Mouse (Mus musculus) brown adipose tissue, adult 24 weeks (tissue): Measurements from ENCODE around the gene Olfr172. TPM values are rescaled to one million over a fixed set of nuclear protein-coding genes. Genes with fewer than 3 reads are reported as not detected.

ENCODE experiments used
- H3K27ac ChIP-seq: fragments of 200-500 bp; replicated peaks from 2 replicates; pipeline ENCODE4 v1.5.1; 2012; ENCODE audit warnings: low read depth, mild to moderate bottlenecking, low read length
- H3K4me1 ChIP-seq: fragments of 200-500 bp; 2 replicates; pipeline ENCODE4 v1.6.1; 2012; ENCODE audit warnings: low read length, mixed read lengths; ENCODE audit not compliant: control insufficient read depth, insufficient read depth, insufficient read length
- H3K4me3 ChIP-seq: fragments of 200-500 bp; 2 replicates; pipeline ENCODE4 v1.5.1; 2012; ENCODE audit warnings: low read depth, mild to moderate bottlenecking, low read length, moderate library complexity; ENCODE audit not compliant: insufficient read depth
- polyA plus RNA-seq: library from polyadenylated mRNA; stranded (reverse); fragments of >200 nt; gene quantifications from 2 replicates; pipeline ENCODE4 v1.2.4, GENCODE M21; 2012; ENCODE audit not compliant: missing spikeins, insufficient read depth, insufficient read length

The Olfr172 gene
- polyA plus RNA-seq, result not detected in 2 replicates

- Histone ChIP-seq H3K4me1 (no peaks in the 10 kb centered on the region), H3K27ac (no peak within 1 kb of the TSS), H3K4me3 (no peak within 1 kb of the TSS)
Observed at GRCm38 (mm10) chr16:58763076-58763475, at the start of gene Olfr172. Gene Olfr172 (minus strand): TSS chr16:58763176.

DNA sequence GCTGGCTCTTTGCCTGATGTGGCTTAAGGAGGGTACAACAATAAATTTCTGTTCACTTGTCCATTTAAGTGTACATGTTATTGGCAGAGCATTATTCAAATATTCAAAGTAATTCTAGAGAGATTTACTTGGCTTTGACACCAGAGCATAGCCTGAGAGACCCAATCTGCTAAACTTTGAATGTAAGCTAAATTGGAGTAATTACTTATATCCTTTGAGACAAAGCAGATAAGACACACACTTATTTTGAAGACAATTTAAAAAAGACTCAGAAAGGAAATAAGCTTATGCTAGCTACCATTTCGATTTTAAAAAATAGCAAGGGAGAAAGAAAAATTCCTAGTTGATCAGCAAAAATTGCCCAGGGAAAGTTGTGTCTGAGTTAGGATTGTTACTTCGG, 37.2 kb upstream of the Olfr172 start, which contains the start of gene Olfr173:
TSS of gene Olfr173 (minus strand) at position 101 of the 400 bp plus-strand sequence.
- Histone ChIP-seq H3K27ac (no peak within 1 kb of the TSS), H3K4me1 (no peaks in the 10 kb centered on the region), H3K4me3 (no peak within 1 kb of the TSS)

DNA sequence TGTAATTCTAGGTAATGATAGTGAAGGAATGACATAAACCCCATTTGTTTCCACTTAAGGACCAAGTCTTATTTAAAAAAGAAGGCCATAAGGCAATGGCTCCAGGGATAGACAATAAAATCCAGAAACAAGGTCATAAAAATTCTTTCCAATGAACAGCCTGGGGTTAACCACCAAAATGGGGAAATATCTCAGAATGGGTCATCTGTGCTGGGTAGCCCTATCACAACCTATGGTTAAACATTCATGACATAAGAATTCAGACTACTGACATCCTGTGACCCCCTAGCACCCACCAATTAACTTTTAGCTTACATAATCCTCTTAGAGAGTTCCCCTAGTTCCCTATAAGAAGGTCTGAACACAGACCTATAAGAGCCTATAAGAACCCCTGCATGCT, 6.8 kb downstream of the Olfr172 start:
- Histone ChIP-seq H3K4me3 (no peak overlapping the region), H3K27ac (no peak overlapping the region), H3K4me1 (no peaks in the 10 kb centered on the region)

GRCm38 (mm10) chr16:58751314-58751713, 11.7 kb downstream of the Olfr172 start:
- no peaks in the 10 kb centered on the region for H3K4me1 ChIP-seq

GRCm38 (mm10) chr16:58746715-58747114, 16.3 kb downstream of the Olfr172 start:
- Histone ChIP-seq H3K4me3 (no peak overlapping the region), H3K4me1 (no peaks in the 10 kb centered on the region), H3K27ac (no peak overlapping the region)

More at GRCm38 (mm10) chr16:58751314-58751713, 11.7 kb downstream of the Olfr172 start:
- Histone ChIP-seq H3K27ac (no peak overlapping the region), H3K4me3 (no peak overlapping the region)

DNA sequence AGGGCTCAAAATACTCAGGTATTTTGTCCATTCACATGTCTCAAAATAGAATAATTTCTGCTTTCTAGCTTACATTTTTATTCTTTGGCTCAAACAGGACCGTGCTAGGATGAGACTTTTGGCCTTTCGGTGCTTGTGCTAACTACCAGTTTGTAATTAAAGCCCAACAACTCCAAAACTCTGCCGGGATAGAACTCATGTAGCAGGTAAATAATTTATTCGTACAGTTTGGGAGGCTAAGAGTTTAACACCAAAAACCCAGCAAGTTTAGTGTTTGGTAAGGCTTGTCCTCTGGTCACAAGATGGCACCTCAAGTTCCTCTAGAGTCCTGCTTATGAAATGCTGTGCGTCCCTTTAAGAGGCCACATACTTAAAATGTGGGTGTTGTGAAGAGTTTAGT, 22.2 kb downstream of the Olfr172 start:
- no peak overlapping the region for H3K27ac ChIP-seq
- H3K4me3 ChIP-seq, result no peak overlapping the region
- H3K4me1 ChIP-seq, result no peaks in the 10 kb centered on the region

- Histone ChIP-seq H3K4me3 (no peak overlapping the region), H3K4me1 (no peaks in the 10 kb centered on the region), H3K27ac (no peak overlapping the region)
Observed at GRCm38 (mm10) chr16:58738800-58739199, 24.2 kb downstream of the Olfr172 start.

DNA sequence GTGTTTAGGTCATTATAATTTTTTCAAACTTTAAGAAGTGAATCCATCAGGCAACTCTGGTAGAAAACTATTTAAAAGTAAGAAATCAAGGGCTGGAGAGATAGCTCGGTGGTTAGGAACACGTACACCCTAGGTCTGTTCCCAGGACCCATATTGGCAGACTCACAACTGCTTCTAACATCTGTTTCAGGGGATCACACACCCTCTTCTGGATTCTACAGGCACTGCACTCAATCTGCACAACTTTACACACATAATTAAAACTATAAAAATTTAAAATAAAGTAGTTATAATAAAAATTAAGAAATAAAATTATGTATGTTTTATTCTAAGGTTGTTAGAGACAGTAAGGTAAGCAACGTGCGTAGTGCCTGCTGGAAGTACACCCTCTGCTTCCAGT, 24.8 kb downstream of the Olfr172 start:
- no peak overlapping the region for H3K27ac ChIP-seq
- H3K4me1 ChIP-seq, result no peaks in the 10 kb centered on the region
- H3K4me3 ChIP-seq, result no peak overlapping the region

- Histone ChIP-seq H3K4me3 (peak overlapping the region; percentile 93), H3K27ac (peak overlapping the region; percentile 69), H3K4me1 (no peaks in the 10 kb centered on the region)
Observed at GRCm38 (mm10) chr16:58728176-58728671, 34.8 kb downstream of the Olfr172 start.

GRCm38 (mm10) chr16:58727477-58728131, 35.4 kb downstream of the Olfr172 start, which contains the start of gene Cldnd1:
Gene Cldnd1 (plus strand): TSS chr16:58727910.
- Histone ChIP-seq H3K27ac (peak within 1 kb of the TSS; percentile 69), H3K4me3 (peak within 1 kb of the TSS; percentile 93), H3K4me1 (no peaks in the 10 kb centered on the region)

GRCm38 (mm10) chr16:58726680-58727476, 36.1 kb downstream of the Olfr172 start:
- Histone ChIP-seq H3K4me3 (no peak overlapping the region), H3K27ac (no peak overlapping the region), H3K4me1 (no peaks in the 10 kb centered on the region)

DNA sequence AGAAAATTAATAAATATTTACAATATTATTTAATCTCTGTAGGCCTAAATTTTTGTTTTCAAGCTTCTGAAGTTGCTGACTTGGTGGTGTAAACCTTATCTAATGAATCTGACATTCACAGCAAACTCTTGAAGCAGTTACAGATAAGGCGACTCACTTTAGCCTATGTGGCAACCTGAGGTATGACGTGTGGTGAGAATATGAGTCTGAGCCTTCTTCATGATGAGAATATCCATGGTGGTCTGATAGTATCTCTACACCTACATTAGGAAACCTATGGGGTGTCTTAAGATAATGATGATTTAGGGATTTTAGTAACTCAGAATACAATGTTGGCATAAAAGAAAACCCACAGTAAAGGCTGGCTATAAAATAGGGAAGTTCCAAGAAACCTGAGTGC, 40.7 kb downstream of the Olfr172 start:
- H3K4me1 ChIP-seq, result no peaks in the 10 kb centered on the region
- no peak overlapping the region for H3K27ac ChIP-seq
- no peak overlapping the region for H3K4me3 ChIP-seq

GRCm38 (mm10) chr16:58718666-58719120, 44.3 kb downstream of the Olfr172 start, which contains the start of gene Gpr15:
Gene Gpr15 (minus strand): TSS chr16:58719070.
- no peak within 1 kb of the TSS for H3K27ac ChIP-seq
- H3K4me3 ChIP-seq, result no peak within 1 kb of the TSS
- no peaks in the 10 kb centered on the region for H3K4me1 ChIP-seq

- no peak overlapping the region for H3K27ac ChIP-seq
- no peaks in the 10 kb centered on the region for H3K4me1 ChIP-seq
- H3K4me3 ChIP-seq, result no peak overlapping the region
Observed at GRCm38 (mm10) chr16:58715018-58715417, 48.0 kb downstream of the Olfr172 start.

DNA sequence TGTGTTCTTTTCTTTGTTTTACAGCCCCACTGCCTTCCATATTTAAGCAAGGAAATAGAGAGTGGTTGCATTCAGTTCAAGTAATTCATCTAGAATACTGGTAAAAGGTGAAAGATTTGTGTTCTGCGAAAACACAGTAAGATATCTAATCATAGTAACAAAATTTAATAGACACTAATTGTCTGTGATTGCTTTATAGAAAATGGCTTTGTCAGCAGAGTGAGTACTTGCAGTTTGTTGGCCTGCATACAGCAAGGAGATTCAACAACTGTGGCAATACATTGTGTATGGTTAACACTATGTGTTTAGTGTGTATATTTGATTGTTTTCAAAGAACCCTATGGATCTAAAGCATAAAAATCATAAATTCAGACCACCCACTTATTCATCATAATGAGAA, 49.8 kb downstream of the Olfr172 start:
- no peaks in the 10 kb centered on the region for H3K4me1 ChIP-seq
- no peak overlapping the region for H3K4me3 ChIP-seq
- no peak overlapping the region for H3K27ac ChIP-seq
